Mouse (Mus musculus) ovary, postnatal 14 days (tissue): Measurements from ENCODE around the gene St3gal2.
A peak's percentile ranks its signal among the peaks of the same experiment; 100 is the strongest.
"Not testable (repeated sequence)": the region's sequence is repeated elsewhere in the genome, so short reads cannot be mapped to it uniquely, and the experiment has no call there.

Experiments
- DNase-seq: peaks from one replicate; pipeline ENCODE4 v3.0.0; 2022; ENCODE audit warnings: low spot score

Gene St3gal2

DNA sequence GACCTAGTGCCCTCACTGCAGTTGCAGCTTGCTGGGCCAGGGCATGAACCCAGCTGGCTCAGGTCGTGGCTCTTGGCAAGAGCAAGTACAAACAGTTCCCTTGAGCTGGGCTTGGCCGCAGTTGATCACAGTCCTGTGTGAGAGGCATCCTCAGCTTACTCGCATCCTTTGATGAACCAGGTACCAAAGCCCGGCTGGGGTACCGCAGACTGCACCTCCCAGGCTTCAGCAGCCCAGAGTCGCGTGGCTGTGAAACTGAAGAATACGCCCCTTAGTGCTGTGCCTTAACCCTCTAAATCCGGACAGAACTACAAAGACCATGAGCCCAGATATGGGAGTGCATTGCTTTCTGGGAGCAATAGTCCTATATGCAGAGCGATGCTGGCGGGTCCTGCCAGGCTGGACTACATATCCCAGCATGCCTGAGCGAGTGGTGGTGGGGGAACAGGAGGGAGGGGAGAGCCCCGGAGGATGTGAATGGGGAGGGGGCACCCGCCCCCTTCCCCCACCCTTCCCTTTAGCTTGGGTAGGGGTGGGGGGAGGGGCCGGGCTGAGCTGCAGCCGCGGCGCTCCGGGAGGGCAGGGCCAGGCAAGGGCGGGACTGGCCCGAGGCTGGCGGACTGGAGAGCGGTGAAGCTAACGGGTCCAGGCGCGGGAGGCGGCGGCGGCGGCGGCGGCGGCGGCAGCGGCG is at the start of gene St3gal2:
Gene St3gal2, plus strand, starts transcription at position 582 of the 691 bp plus-strand sequence.
- DNase-seq = peak; percentile 65

DNA sequence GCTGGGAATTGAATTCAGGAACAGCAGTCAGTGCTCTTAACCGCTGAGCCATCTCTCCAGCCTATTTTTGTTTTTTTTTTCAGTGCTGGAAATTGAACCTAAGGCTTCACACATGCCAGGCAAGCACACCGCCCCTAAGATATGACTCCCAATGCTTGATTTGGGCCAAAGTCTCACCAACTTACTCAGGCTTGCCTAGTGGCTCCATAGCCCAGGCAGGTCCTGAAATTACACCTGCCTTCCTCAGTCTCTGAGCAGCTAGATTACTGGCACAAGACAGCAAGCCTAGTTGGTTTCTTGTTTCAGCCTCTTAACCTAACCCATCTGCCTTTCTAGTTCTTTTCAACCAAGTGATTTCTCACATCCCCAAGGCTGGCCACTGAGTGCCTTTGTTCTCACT is 49.2 kb upstream of the St3gal2 start:
- DNase-seq = no peak

DNA sequence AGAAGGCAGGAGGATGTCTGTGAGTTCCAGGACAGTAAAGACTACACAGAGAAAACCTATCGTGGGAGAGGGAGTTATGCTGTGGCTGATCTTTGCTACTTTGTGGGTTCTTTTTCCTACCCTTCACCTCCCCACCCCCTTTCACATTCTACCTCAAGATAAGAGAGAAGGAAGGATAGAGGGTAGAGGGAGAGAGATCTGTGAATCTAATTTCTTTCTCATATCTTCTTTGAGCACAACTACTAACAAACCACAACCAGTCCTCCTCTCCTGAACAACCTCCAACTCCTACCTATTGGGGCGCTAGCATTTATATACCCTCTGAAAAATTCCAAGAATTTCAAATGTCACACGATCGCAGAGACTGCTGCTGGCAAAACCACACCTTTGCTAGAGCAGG is 41.9 kb upstream of the St3gal2 start:
- no peak for DNase-seq

DNA sequence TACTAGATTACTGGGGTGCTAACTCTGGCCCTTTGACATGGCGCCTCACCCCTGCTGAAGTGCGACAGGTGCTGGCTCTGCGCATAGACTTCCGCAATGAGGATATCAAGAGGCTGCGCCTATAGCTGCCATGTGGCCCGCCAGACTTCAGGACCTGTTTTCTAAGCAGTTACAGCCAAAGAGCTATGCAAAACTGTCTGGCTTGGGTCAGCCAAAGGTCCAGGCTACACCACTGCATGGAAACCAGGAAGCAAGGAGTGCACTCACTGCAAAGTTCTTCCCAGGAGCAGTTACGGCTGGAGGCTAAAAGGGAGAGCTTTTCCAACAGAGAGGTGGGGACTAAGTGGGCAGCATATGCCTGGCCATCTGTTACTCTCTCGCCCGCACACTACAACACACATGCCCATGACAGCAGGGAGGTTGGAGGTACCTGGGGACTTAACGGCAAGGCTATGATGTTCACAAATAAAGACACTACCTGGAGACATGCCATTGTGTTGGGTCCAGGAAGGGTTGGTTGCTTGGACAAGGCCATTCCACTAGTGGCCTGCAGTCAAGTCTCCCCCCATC is 37.9 kb upstream of the St3gal2 start:
- no peak for DNase-seq

DNA sequence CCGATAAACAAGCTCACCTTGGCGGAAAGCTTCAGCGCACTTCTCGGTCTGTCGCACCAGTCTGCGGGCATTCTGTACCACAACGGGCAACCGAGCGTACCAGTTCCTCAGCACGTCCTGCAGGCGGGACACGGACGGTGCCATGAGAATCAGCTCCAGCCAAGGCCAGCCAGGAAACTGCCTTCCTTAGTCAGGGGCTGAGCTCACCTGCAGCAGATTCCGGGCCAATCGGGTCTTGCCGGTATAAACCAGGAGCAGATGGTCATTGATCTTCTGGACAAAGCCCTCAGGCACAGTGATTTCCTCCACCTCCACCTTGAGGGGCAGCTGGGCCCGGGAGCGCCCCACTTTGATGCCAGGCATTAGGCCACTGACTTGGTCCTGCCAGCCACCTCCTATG is 35.9 kb upstream of the St3gal2 start:
- DNase-seq = no peak

DNA sequence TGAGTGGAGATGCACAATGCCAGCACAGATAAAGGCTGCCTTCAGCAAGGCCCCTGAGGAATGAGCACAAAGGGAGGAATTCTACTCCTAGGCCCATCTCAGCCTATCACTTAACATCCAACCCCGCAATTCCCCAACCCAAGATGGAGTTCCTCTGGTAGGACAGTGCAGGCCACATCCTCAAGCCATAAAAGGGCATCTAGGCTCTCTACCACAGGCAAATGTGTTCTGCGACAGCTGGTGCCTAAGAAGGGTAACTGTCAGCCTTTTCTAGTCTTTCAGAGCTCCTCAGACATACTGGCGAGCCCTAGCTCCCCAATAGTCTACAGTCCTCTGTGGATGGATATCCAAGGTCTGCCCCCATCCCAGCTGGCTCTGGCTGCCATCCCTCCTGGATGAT is 33.1 kb upstream of the St3gal2 start:
- DNase-seq = no peak

DNA sequence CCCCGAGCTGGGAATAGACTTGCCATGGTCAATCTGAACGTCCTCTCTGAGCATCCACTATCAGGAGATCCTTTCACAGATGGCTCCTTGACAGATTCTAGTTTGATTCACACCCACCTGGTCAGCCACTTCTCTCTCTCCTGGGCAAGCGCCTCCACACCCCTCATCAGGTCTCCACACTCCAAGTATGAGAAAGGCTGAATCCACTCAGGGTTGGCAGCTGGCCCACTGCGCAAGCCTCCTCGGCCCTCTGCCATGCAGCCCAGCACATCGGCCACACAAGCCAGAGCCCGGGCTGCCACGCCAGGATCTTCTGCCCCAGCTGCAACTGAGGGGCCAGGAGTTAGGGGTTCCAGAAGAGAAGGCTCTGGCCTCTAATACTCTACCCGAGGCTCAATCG is 32.2 kb upstream of the St3gal2 start:
- no peak for DNase-seq

DNA sequence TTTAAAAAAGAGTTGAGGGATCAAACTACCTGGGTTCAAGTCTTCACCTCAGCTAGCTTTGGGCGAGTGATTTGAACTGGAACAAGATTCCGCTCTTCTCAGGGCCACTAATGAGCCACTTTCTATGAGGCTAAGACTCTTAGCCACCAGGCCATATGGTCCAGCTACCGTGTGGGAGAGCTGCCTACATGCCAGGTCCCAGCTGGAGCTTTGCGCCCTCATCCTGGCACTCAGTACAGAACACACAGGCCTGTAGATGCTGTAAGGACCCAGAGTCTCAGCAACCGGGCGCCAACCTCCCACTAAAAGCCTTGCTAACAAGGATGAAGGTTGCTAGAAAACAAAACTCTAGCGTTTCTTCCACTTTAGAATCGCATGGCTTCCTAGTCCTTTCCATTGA is 31.3 kb upstream of the St3gal2 start:
- no peak for DNase-seq

DNA sequence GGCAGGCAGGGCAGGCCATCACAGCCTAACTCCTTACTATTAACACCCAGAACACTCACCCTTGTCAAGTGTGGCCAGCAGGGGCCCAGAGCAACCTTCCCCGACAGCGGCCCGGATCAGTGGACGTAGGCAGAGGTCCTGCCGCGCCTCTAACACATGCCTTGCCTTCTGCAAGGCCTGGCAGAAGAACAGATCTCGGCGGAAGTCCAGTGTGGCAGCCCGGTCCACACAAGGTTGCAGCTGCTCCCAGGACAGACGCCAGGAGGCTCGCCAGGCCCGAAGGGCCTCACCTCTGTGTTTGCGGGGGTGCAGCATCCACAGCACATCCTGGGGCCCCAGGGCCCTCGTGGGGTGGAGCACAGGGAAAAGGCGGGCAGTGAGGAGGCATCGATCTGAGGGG is 30.9 kb upstream of the St3gal2 start:
- DNase-seq = no peak

DNA sequence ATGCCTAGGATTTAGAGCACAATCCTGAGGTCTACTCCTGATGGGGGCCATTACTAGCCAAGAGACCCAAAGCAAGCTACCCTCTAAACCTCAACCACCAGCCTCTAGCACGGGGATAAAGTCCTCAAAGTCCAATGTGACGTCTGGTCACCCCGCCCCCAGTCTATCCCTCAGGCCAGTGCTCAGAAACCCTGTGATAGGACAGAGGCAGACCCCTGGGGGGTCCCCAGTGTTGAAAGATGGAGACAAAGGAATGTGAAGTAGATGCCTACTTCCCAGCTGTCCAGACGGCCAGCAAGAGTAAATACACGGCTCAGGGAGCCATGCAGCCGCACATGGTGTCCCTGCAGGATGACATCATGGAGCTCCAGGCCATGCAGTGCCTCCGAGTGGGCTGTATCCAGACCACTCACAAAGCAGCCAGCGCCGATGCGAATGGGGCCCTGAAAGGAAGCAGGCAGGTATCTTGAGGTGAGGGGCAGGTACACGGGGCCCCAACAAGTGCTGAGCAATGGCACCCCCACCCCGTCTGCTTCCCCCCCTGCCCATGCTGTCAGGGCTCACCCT is 29.7 kb upstream of the St3gal2 start:
- no peak for DNase-seq

DNA sequence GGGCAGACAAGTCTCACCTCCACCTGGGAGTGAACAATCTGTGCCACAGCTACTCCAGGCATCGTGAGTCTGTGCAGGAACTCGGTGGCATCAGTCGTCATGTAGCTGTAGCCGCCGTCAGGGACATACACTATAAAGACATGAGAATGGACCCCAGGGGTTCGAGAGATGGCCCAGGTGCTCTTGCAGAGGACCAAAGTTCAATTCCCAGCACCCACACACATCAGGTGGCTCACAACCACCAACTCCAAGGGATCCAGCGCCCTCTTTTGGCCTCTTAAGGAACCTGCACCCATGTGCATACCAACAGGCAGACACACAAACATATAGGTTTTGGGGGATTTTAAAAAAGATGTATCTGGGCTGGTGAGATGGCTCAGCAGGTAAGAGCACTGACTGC is 27.7 kb upstream of the St3gal2 start:
- DNase-seq = no peak

DNA sequence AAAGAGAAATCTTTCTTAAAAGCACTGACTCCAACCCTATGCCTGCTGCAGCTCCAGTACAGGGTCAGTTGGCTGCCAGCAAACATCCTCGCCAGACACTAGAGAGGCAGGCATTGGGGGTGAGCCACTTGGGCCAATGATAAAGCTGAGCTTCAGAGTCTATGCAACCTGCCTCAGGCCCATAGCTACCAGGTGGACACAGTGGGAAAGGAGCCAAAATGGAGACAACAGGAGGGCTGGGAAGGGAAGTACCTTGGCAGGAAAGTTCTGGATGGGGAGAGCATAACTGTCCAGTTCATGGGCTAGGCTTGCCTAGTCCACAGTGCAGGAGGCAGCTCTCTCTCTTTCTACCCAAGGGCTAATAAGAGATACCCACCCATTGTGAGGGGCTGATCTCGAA is 26.8 kb upstream of the St3gal2 start:
- no peak for DNase-seq

DNA sequence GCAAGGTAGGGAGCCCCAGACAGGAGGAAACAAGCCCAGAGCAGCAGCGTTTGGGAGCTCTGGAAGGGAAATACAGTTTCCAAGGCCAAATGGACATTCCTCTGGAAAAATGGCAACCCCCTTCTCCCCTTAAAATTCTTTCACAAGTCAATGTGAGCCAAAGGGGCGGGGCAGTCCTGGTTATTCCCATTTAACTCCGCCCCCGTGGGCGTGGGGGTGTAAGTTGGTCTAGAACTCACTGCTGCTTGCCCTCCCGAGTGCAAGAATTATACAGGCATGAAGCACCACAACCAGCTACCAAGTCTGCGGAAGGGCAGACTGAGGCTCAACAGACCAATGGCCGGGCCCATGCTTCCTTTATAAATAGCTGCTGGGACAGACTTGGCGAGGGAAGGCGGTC is 24.9 kb upstream of the St3gal2 start:
- no peak for DNase-seq

DNA sequence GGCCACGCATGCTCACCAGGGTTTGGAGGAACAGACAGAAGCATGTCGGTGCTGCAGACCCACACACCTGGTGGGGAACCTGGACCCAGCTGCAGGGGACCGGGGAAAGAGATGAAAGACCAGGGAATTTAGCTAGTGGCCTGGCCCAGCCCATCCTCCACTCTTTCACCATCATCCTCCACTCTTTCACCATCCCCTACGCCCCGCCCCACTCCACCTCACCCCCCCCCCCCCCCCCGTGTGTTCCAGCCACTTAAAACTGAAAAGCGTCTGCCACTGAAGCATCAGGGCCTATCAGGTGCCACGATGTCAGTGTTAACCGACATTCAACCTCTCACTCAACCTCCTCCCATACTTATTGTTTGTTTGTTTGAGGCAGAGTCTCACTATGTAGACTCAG is 24.5 kb upstream of the St3gal2 start:
- no peak for DNase-seq

DNA sequence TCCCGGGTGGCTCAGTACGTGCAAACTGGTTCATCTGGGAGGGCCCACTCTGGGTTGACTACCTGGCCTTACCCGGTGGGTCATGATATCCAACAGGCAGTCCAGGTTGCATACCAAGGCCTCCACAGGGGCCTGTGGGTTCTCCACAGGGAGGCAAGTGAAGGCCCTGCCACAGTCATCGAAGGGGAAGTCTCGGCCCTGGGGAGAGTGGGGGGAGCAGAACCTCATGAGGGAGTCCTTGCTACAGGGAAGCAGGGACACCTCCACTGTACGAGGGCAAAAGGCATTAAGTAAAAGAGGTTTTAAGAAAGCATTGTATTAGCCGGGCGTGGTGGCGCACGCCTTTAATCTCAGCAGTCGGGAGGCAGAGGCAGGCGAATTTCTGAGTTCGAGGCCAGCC is 23.9 kb upstream of the St3gal2 start:
- DNase-seq = no peak

DNA sequence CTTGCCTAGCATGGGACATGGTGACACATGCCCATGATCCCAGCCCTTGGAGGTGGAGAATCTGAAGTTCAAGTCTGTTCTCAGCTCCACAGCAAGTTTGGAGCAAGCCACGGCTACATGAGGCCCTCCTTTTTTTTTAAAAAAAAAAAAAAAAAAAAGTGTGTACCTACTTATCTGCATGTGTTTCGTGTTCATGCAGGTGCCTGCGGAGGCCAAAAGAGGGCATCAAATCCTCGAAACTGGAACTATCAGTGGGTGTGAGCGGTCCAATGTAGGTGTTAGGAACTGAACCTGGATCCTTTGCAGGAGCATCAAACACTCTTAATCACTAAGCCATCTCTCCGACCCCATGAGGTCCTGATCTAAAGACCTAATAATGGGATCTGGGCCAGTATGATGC is 22.2 kb upstream of the St3gal2 start:
- no peak for DNase-seq

DNA sequence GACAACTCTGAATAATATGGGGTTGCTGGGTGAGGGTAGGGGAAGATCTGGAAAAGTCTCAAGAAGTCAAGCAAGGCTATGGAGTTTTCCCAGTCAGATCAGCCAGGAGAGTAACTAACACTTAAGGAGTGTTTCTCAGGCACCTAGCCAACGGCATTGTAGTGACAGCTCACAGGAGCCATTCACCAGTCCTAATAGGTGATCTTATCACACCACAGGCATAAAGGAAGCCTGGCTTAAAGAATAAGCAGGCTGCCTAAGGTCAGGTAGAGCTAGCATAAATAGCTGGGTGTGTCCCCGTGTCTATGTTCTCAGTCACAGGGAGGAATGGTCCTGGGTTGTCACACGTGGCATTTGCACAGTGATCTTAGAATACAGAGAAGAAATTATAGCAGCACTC is 18.7 kb upstream of the St3gal2 start:
- DNase-seq = no peak

DNA sequence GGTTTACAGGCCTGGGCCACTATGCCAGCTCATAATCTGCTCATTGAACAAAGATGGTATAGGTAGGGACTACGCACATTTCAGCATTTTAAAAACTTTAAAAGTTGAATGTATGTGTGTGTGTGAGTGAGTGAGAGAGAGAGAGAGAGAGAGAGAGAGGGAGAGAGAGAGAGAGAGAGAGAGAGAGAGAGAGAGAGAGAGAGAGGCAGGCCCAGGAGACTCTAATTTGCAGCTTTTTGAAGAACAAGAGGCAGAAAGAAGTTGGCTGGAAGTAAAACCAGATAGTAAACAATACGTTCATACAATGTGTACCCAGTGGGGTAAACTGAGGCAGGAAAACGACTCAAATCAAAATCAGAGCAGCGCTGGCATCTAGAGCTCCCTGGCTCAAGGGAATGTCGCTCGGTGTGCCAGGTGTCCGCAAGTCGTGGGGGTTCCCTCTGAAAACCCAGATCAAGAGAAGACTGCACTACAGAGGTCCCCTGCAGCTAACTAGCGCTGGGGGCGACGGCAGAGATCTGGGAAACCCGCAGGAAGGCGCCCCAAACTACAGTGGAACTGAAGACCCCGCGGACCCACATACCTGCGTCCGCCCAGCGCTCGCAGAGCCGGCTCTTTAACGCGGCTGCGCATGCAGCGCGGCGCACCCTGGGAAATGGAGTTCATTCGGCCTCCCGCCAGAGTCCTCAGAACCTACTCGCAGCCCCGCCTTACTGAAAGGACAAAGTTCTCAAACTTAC is 17.7 kb upstream of the St3gal2 start, which contains the start of gene Fuk:
Gene Fuk, minus strand, starts transcription at position 650 of the 740 bp plus-strand sequence.
- DNase-seq = peak; percentile 78

DNA sequence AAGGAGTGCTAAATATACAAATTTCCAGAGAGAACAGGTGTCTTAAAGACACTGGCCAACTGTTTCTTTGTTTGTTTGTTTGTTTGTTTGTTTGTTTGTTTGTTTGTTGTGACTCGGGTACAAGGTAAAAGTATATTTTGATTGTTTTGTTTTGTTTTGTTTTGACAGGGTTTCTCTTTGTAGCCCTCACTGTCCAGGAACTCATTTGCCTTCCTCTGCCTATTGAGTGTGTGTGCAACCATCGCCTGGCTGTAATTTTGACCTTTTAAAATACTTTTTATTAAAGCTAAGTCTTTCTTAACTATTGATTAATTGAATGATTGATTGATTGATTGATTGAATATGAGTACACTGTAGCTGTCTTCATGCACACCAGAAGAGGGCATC is 17.1 kb upstream of the St3gal2 start:
- no peak for DNase-seq

DNA sequence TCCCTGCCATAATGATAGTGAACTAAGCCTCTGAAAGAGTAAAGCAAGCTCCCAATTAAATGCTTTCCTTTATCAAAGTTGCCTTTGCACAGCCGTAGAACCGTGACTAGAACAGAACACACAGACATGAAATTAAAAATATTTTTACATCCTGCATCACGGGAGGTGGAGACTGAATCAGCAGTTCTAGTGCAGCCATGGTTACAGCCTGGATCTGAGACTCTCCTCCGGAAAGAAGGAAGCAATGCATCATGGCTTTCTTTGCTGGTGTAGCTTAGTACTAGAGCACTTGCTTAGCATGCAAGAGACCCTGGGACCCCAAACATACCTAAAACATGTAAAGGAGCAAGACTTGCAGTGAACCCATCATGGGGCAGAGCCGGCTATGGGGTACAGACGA is 14.3 kb upstream of the St3gal2 start:
- DNase-seq = no peak

DNA sequence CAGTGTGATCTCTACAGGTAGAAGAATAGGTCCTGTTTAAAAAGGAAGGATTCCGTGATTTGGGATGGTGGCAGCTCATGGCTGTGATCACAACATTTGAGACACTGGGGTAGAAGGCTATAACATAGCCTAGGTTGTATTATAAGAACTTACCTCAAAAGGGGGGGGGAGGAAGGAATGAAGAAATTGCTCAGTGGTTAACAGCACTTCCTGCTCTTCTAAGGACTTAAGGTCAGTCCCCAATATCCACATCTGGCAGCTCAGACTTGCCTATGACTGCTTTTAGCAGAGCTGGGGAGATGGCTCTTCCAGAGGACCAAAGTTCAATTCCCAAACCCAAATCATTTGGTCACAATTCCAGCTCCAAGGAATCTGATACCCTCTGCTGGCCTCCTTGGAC is 13.0 kb upstream of the St3gal2 start:
- no peak for DNase-seq

DNA sequence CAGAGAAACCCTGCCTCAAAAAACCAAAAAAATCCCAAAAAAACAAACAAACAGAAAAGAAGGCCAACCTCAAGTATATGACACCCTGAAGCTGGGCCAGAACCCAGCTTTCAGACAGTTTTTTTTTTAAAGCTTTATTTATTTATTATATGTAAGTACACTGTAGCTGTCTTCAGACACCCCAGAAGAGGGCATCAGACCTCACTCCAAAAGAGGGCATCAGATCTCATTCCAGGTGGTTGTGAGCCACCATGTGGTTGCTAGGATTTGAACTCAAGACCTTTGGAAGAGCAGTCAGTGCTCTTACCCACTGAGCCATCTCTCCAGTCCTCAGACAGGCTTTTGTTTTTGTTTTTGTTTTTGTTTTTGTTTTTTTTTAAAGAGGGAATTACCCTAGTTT is 9.9 kb upstream of the St3gal2 start:
- not testable (repeated sequence) for DNase-seq
